Mouse (Mus musculus): ENCODE results near the gene Acbd7.

Gene Acbd7

GRCm38 (mm10) chr2:3387105-3387860, 51.3 kb downstream of the Acbd7 start:
- DNase-seq (ENCODE audit: low spot score), result no peak
